ENCODE assay signal across 24 mouse cellular contexts in genomic region chr10:15321480-15321879, GRCm38 (mm10).
"Had no signal": no experiment of that assay in that cellular context is flagged by ENCODE, and none has a peak within 500 bp of the region (broad histone marks: within the 10 kb centered on the region; RNA-seq: fewer than 3 reads in every experiment).

No protein-coding gene starts in this region.

- ATAC-seq: liver, postnatal 0 days; midbrain, embryonic 16.5 days had no signal

- H3K27me3 ChIP-seq: liver, embryonic 13.5 days; liver, embryonic 15.5 days; lung, embryonic 15.5 days; neural tube, embryonic 13.5 days; neural tube, embryonic 15.5 days; stomach, embryonic 15.5 days had no signal

- H3K4me2 ChIP-seq: liver, embryonic 13.5 days; liver, embryonic 15.5 days; lung, embryonic 15.5 days; neural tube, embryonic 13.5 days; neural tube, embryonic 15.5 days; stomach, embryonic 15.5 days had no signal

- H3K4me3 ChIP-seq: liver, embryonic 13.5 days; liver, embryonic 15.5 days; lung, embryonic 15.5 days; midbrain, embryonic 10.5 days; myocyte; neural tube, embryonic 13.5 days; neural tube, embryonic 15.5 days; stomach, embryonic 15.5 days had no signal

- DNase-seq: liver, embryonic 13.5 days; liver, postnatal 0 days; lung, adult 2 months; lung, postnatal 10 days; lung, postnatal 36 days; midbrain, embryonic 14.5 days; retina, postnatal 1 day; right cerebral cortex, adult 18-20 months; right cerebral cortex, postnatal 25 days; right cerebral cortex, postnatal 4 days; spleen, adult 18-20 months; thymus, adult 2 months; thymus, postnatal 25 days; thymus, postnatal 4 days had no signal

- H3K4me1 ChIP-seq: liver, embryonic 13.5 days; liver, embryonic 15.5 days; lung, embryonic 15.5 days; midbrain, embryonic 10.5 days; neural tube, embryonic 13.5 days; neural tube, embryonic 15.5 days; stomach, embryonic 15.5 days had no signal

- H3K36me3 ChIP-seq: liver, embryonic 13.5 days; liver, embryonic 15.5 days; lung, embryonic 15.5 days; midbrain, embryonic 10.5 days; neural tube, embryonic 13.5 days; neural tube, embryonic 15.5 days; stomach, embryonic 15.5 days had no signal

- H3K27ac ChIP-seq: liver, embryonic 13.5 days; liver, embryonic 15.5 days; lung, embryonic 15.5 days; macrophage; midbrain, embryonic 10.5 days; neural tube, embryonic 13.5 days; neural tube, embryonic 15.5 days; stomach, embryonic 15.5 days; stomach, postnatal 0 days had no signal

- H3K9ac ChIP-seq: liver, embryonic 13.5 days; liver, embryonic 15.5 days; liver, postnatal 0 days; lung, embryonic 15.5 days; neural tube, embryonic 13.5 days; neural tube, embryonic 15.5 days; stomach, embryonic 15.5 days had no signal

- H3K9me3 ChIP-seq: liver, embryonic 13.5 days; liver, embryonic 15.5 days; lung, embryonic 15.5 days; midbrain, embryonic 10.5 days; neural tube, embryonic 13.5 days; neural tube, embryonic 15.5 days; stomach, embryonic 15.5 days had no signal
